Mouse (Mus musculus): ENCODE measurements around the gene Ttc27.

GRCm38 (mm10) chr17:74866565-74867507 lies 149.3 kb downstream of the Ttc27 start:
- TF ChIP-seq CTCF (IDR thresholded peaks at IDR 0.05; ENCODE audit: extremely low read depth, insufficient read depth, low read length) (no peak), POLR2A (IDR thresholded peaks at IDR 0.05; ENCODE audit: extremely low read depth, insufficient read depth, low read length) (no peak)
